Mouse (Mus musculus): ENCODE results near the gene Pycard. TPM values are rescaled to one million over a fixed set of nuclear protein-coding genes. Genes with fewer than 3 reads are reported as not detected.

Pycard gene
- total RNA-seq, 4 experiments from 2014 or later = 2.6 to 14.8 (median 7.2) TPM

Other genes starting within 250 kb of the Pycard start
- gene Fbxl19, start 249.3 kb downstream of the Pycard start, total RNA-seq (2022) = 10 to 100 TPM; 52.2 to 65.5 (median 56.3) TPM
- 10 to 100 TPM; 25.8 to 30.7 (median 29.4) TPM for gene Orai3, start 224.1 kb downstream of the Pycard start, total RNA-seq (2022)
- gene Setd1a, start 217.2 kb downstream of the Pycard start, total RNA-seq (2022) = 10 to 100 TPM; 46.6 to 56.4 (median 48.7) TPM
- 1 to 10 TPM; 2.0 to 5.7 (median 2.3) TPM for gene Gm49388, start 208.3 kb downstream of the Pycard start, total RNA-seq (2022)
- 10 to 100 TPM in 2 of 4 experiments, 1 to 10 TPM in 2; 4.8 to 12.2 (median 10.7) TPM for gene Hsd3b7, start 193.3 kb downstream of the Pycard start, total RNA-seq (2022)
- 10 to 100 TPM; 61.0 to 86.0 (median 77.0) TPM for gene Stx4a, start 169.6 kb downstream of the Pycard start, total RNA-seq (2022)
- gene Stx1b, start 169.3 kb downstream of the Pycard start, total RNA-seq (2022) = 100 to 1,000 TPM; 344 to 361 (median 348) TPM
- 10 to 100 TPM; 34.5 to 36.5 (median 35.0) TPM for gene Zfp646, start 117.6 kb downstream of the Pycard start, total RNA-seq (2022)
- gene Zfp668, start 117.0 kb downstream of the Pycard start, total RNA-seq (2022) = 10 to 100 TPM; 19.2 to 23.8 (median 22.9) TPM
- gene Prss53, start 102.9 kb downstream of the Pycard start, total RNA-seq (2022) = 1 to 10 TPM; 2.0 to 4.0 (median 2.8) TPM
- gene Gm21974, start 98.4 kb downstream of the Pycard start, total RNA-seq (2022) = not detected
- 10 to 100 TPM; 23.8 to 36.6 (median 31.8) TPM for gene Vkorc1, start 98.2 kb downstream of the Pycard start, total RNA-seq (2022)
- 10 to 100 TPM; 42.0 to 45.2 (median 42.2) TPM for gene Bckdk, start 89.8 kb downstream of the Pycard start, total RNA-seq (2022)
- 10 to 100 TPM; 28.5 to 38.3 (median 34.5) TPM for gene Kat8, start 81.4 kb downstream of the Pycard start, total RNA-seq (2022)
- gene Prss8, start 63.8 kb downstream of the Pycard start, total RNA-seq (2022) = under 1 TPM; 0.18 to 0.98 (median 0.46) TPM
- 10 to 100 TPM in 1 of 4 experiments, 1 to 10 TPM in 3; 8.0 to 12.7 (median 9.1) TPM for gene Prss36, start 47.1 kb downstream of the Pycard start, total RNA-seq (2022)
- gene Fus, start 26.4 kb downstream of the Pycard start, total RNA-seq (2022) = 100 to 1,000 TPM; 328 to 387 (median 356) TPM
- 1 to 10 TPM in 2 of 4 experiments, under 1 TPM in 2; 0.47 to 1.1 (median 0.95) TPM for gene Trim72, start 10.1 kb upstream of the Pycard start, total RNA-seq (2022)
- gene Itgam, start 68.8 kb upstream of the Pycard start, total RNA-seq (2022) = 10 to 100 TPM; 10.4 to 35.9 (median 24.0) TPM
- gene Gm49368, start 68.8 kb upstream of the Pycard start, total RNA-seq (2022) = under 1 TPM in 1 of 4 experiments, not detected in 3; 0.16 TPM
- 10 to 100 TPM in 2 of 4 experiments, under 1 TPM in 1, not detected in 1; 0.55 to 37.4 (median 30.5) TPM for gene Itgax, start 135.7 kb upstream of the Pycard start, total RNA-seq (2022)
- gene Itgad, start 160.5 kb upstream of the Pycard start, total RNA-seq (2022) = 1 to 10 TPM in 1 of 4 experiments, under 1 TPM in 3; 0.61 to 1.7 (median 0.83) TPM
- 10 to 100 TPM in 2 of 4 experiments, 1 to 10 TPM in 2; 2.5 to 18.9 (median 9.2) TPM for gene Cox6a2, start 212.5 kb upstream of the Pycard start, total RNA-seq (2022)
- 10 to 100 TPM; 10.0 to 14.7 (median 11.9) TPM for gene Armc5, start 243.5 kb upstream of the Pycard start, total RNA-seq (2022)
- 1 to 10 TPM; 3.5 to 5.0 (median 3.7) TPM for gene 9130023H24Rik, start 244.2 kb upstream of the Pycard start, total RNA-seq (2022)